Mouse (Mus musculus): Measurements from ENCODE around the gene Crybb1. TPM values are rescaled to one million over a fixed set of nuclear protein-coding genes. Genes with fewer than 3 reads are reported as not detected.

The Crybb1 gene
- polyA plus RNA-seq, 1 experiment: 0.25 TPM

GRCm38 (mm10) chr5:112313222-112313885 is 57.7 kb downstream of the Crybb1 start:
- Histone ChIP-seq H3K4me3 (replicated peaks) (no peak overlapping the region), H3K27me3 (replicated peaks) (no peaks in the 10 kb centered on the region), H3K9me3 (no peaks in the 10 kb centered on the region), H3K4me1 (peaks cover 78% of the 10 kb centered on the region), H3K36me3 (replicated peaks; ENCODE audit: low read length) (peaks cover 98% of the 10 kb centered on the region)
- TF ChIP-seq FLI1 (IDR thresholded peaks at IDR 0.05; ENCODE audit: low read length): no peak
- no peak for TF ChIP-seq GATA1 (IDR thresholded peaks at IDR 0.05; ENCODE audit: borderline replicate concordance, low read length)

GRCm38 (mm10) chr5:112316468-112316867 is 60.9 kb downstream of the Crybb1 start:
- Histone ChIP-seq H3K36me3 (replicated peaks; ENCODE audit: low read length) (peaks cover 76% of the 10 kb centered on the region), H3K9me3 (no peaks in the 10 kb centered on the region), H3K4me3 (replicated peaks) (no peak overlapping the region), H3K4me1 (peaks cover 70% of the 10 kb centered on the region), H3K27me3 (replicated peaks) (no peaks in the 10 kb centered on the region)
- no peak for TF ChIP-seq FLI1 (IDR thresholded peaks at IDR 0.05; ENCODE audit: low read length)
- TF ChIP-seq GATA1 (IDR thresholded peaks at IDR 0.05; ENCODE audit: borderline replicate concordance, low read length): no peak

GRCm38 (mm10) chr5:112317328-112317727 is 61.7 kb downstream of the Crybb1 start:
- Histone ChIP-seq H3K36me3 (replicated peaks; ENCODE audit: low read length) (peaks cover 68% of the 10 kb centered on the region), H3K4me3 (replicated peaks) (no peak overlapping the region), H3K4me1 (peaks cover 65% of the 10 kb centered on the region), H3K27me3 (replicated peaks) (no peaks in the 10 kb centered on the region), H3K9me3 (no peaks in the 10 kb centered on the region)
- TF ChIP-seq FLI1 (IDR thresholded peaks at IDR 0.05; ENCODE audit: low read length) (no peak), GATA1 (IDR thresholded peaks at IDR 0.05; ENCODE audit: borderline replicate concordance, low read length) (no peak)

Other genes with a start within 250 kb of the Crybb1 start
- 9.4 and 17.2 TPM in 2 replicates for gene Cryba4, start 3.3 kb upstream of the Crybb1 start, polyA plus RNA-seq (2012; ENCODE audit: insufficient read depth, low replicate concordance)
- 299 and 479 TPM in 2 replicates for gene Tpst2, start 20.9 kb downstream of the Crybb1 start, polyA plus RNA-seq (2012; ENCODE audit: insufficient read depth, low replicate concordance)
- 30.3 and 35.0 TPM in 2 replicates for gene Tfip11, start 70.5 kb downstream of the Crybb1 start, polyA plus RNA-seq (2012; ENCODE audit: insufficient read depth, low replicate concordance)
- 23.5 and 26.3 TPM in 2 replicates for gene Srrd, start 87.2 kb downstream of the Crybb1 start, polyA plus RNA-seq (2012; ENCODE audit: insufficient read depth, low replicate concordance)
- 214 and 827 TPM in 2 replicates for gene Hps4, start 87.3 kb downstream of the Crybb1 start, polyA plus RNA-seq (2012; ENCODE audit: insufficient read depth, low replicate concordance)
- 1.0 and 1.4 TPM in 2 replicates for gene Gm6583, start 100.2 kb downstream of the Crybb1 start, polyA plus RNA-seq (2012; ENCODE audit: insufficient read depth, low replicate concordance)
- not detected in 2 replicates for gene Asphd2, start 139.1 kb downstream of the Crybb1 start, polyA plus RNA-seq (2012; ENCODE audit: insufficient read depth, low replicate concordance)
- not detected in 2 replicates for gene Gm6588, start 193.6 kb downstream of the Crybb1 start, polyA plus RNA-seq (2012; ENCODE audit: insufficient read depth, low replicate concordance)